Mouse (Mus musculus) lung, embryonic 15.5 days (tissue): ENCODE results near the gene Rnf157. TPM values are rescaled to one million over a fixed set of nuclear protein-coding genes. Genes with fewer than 3 reads are reported as not detected.
A peak's percentile ranks its signal among the peaks of the same experiment; 100 is the strongest.
"Not testable (repeated sequence)": the region's sequence is repeated elsewhere in the genome, so short reads cannot be mapped to it uniquely, and the experiment has no call there.

ENCODE experiments used
- ATAC-seq: fragments of 200-750 bp; cut with Nextera tagmentation; 2 replicates; pipeline ENCODE4 v1.8.0; 2017; ENCODE audit warnings: moderate number of reproducible peaks, borderline replicate concordance; ENCODE audit not compliant: low FRiP score, low TSS enrichment; ENCODE audit errors: extremely low read depth
- H3K27ac ChIP-seq: fragments of 300-500 bp; sonication (generic); 2 replicates; pipeline ENCODE4 v1.5.1; 2015; ENCODE audit warnings: moderate library complexity, mild to moderate bottlenecking, inconsistent platforms
- H3K27me3 ChIP-seq: fragments of 300-500 bp; sonication (generic); 2 replicates; pipeline ENCODE4 v1.6.1; 2015; ENCODE audit warnings: inconsistent platforms
- H3K36me3 ChIP-seq: fragments of 300-500 bp; sonication (generic); 2 replicates; pipeline ENCODE4 v1.6.1; 2015; ENCODE audit warnings: inconsistent platforms
- H3K4me1 ChIP-seq: fragments of 300-500 bp; sonication (generic); 2 replicates; pipeline ENCODE4 v1.6.1; 2015; ENCODE audit warnings: inconsistent platforms
- H3K4me2 ChIP-seq: fragments of 300-500 bp; sonication (generic); 2 replicates; pipeline ENCODE4 v1.6.1; 2015; ENCODE audit warnings: inconsistent platforms, mild to moderate bottlenecking, moderate library complexity
- H3K4me3 ChIP-seq: fragments of 300-500 bp; sonication (generic); 2 replicates; pipeline ENCODE4 v1.5.1; 2015; ENCODE audit warnings: mild to moderate bottlenecking, inconsistent platforms
- H3K9ac ChIP-seq: fragments of 300-500 bp; sonication (generic); 2 replicates; pipeline ENCODE4 v1.6.1; 2015; ENCODE audit warnings: inconsistent platforms
- H3K9me3 ChIP-seq: fragments of 300-500 bp; sonication (generic); 2 replicates; pipeline ENCODE4 v1.6.1; 2016; ENCODE audit warnings: inconsistent platforms
- WGBS: fragments of 180-500 bp; shearing (Covaris S2); methylation state at CpG from one replicate; pipeline ENCODE4 v1.1.7; 2015; 5-methylcytosine and 5-hydroxymethylcytosine counted together
- polyA plus RNA-seq: library from polyadenylated mRNA; unstranded; fragments of >200 nt; fragmentation: Nextera tagmentation; extraction: Ambion mirVana; gene quantifications from 2 replicates; pipeline ENCODE4 v1.2.1, GENCODE M21; 2015

The Rnf157 gene
- polyA plus RNA-seq, 1 experiment from 2014 or later: 11.4 TPM

DNA sequence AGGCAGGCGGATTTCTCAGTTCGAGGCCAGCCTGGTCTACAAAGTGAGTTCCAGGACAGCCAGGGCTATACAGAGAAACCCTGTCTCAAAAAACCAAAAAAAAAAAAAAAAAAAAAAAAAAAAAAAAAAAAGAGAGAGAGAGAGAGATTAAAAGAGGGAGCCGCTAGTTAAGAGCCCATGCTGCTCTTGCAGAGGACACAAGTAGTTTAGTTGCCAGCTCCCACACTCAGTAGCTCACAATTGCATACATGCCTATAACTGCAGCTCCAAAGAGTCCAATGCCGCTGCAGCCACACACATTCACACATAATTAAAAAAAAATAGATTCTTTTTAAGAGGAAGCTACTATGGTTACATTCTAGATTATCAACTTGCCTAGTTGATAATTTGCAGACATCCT, 2.4 kb downstream of the Rnf157 start:
- peaks cover 18% of the 10 kb centered on the region for H3K4me1 ChIP-seq
- ATAC-seq, H3K27ac ChIP-seq, H3K27me3 ChIP-seq, H3K36me3 ChIP-seq, H3K4me3 ChIP-seq, H3K9ac ChIP-seq, H3K4me2 ChIP-seq, H3K9me3 ChIP-seq: not testable (repeated sequence)
- WGBS: 84% methylated on average over 4 of the region's 4 CpGs

DNA sequence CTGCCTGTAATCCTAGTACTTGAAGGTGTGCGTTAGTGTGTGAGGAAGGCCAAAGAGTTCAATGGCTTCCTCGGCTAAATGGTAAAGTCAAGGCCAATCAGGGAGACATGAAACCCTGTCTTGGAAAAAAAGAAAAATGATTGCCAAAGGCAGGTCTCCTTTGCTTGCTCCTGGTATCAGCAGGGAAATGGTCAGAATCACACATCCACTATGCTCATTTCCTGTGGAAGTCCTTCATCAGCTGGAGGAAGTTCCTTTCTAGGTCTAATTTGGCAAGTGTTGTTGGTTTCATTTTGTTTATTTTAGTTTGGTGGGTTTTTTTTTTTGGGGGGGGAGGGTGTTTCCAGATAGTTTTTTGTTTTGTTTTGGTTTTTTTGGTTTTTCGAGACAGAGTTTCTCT, 3.8 kb downstream of the Rnf157 start:
- Histone ChIP-seq H3K36me3 (0 out of 2 replicates have a peak, but pooled peaks cover 2% of the 10 kb centered on the region), H3K9ac (no peak overlapping the region), H3K27ac (no peak overlapping the region), H3K4me2 (no peak overlapping the region), H3K9me3 (no peaks in the 10 kb centered on the region), H3K27me3 (no peaks in the 10 kb centered on the region), H3K4me1 (peaks cover 18% of the 10 kb centered on the region), H3K4me3 (no peak overlapping the region)
- WGBS: 66% methylated on average over 3 of the region's 3 CpGs
- ATAC-seq: no peak

DNA sequence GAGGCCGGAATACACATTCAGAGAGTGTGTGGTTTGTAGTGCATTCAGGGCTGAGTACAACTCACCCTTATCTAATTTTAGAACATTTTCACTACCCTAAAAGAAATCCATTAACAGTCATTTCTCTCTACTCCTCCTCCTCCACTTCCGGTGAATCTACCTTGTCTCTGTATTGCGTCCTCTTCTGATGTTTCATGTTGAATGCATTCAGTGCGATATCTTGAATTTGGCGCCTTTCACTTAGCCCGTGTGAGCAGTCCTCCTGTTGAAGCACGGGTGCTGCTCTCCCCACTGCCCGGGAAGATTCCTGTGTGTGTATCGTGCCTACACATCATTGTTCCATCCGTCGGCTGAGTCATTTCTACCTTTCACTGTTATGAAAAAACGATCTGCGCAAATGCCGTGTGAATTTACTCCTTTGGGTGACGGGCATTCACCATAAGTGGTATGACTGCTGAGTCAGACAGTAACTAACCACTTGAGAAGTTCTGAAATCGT, 6.6 kb downstream of the Rnf157 start:
- 0 out of 2 replicates have a peak, but pooled peaks cover 9% of the 10 kb centered on the region for H3K36me3 ChIP-seq
- H3K27ac ChIP-seq: no peak overlapping the region
- H3K9ac ChIP-seq: no peak overlapping the region
- WGBS: 89% methylated on average over 16 of the region's 16 CpGs
- no peak overlapping the region for H3K4me2 ChIP-seq
- H3K4me3 ChIP-seq: no peak overlapping the region
- no peak for ATAC-seq
- 0 out of 2 replicates have a peak, but pooled peaks cover 3% of the 10 kb centered on the region for H3K4me1 ChIP-seq
- no peaks in the 10 kb centered on the region for H3K27me3 ChIP-seq
- no peaks in the 10 kb centered on the region for H3K9me3 ChIP-seq

DNA sequence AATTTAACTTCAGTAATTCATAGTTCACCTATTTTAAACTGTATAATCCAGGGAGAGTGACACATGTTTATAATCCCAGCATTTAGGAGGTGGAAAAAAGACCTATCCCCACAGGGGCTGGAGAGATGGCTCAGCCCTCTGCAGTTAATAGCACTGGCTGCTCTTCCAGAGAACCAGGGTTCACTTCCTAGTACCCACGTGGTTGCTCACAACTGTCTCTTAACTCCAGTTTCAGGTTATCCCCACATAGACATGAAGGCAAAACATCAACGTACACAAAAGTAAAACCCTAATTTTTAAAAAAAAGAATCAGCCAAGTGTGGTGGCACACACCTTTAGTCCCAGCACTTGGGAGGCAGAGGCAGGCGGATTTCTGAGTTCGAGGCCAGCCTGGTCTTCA, 7.2 kb downstream of the Rnf157 start:
- Histone ChIP-seq H3K4me2 (no peak overlapping the region), H3K27me3 (no peaks in the 10 kb centered on the region), H3K9me3 (no peaks in the 10 kb centered on the region), H3K9ac (no peak overlapping the region), H3K36me3 (0 out of 2 replicates have a peak, but pooled peaks cover 9% of the 10 kb centered on the region), H3K4me1 (0 out of 2 replicates have a peak, but pooled peaks cover 2% of the 10 kb centered on the region), H3K4me3 (no peak overlapping the region), H3K27ac (no peak overlapping the region)
- 85% methylated on average over 4 of the region's 4 CpGs for WGBS
- ATAC-seq: no peak

DNA sequence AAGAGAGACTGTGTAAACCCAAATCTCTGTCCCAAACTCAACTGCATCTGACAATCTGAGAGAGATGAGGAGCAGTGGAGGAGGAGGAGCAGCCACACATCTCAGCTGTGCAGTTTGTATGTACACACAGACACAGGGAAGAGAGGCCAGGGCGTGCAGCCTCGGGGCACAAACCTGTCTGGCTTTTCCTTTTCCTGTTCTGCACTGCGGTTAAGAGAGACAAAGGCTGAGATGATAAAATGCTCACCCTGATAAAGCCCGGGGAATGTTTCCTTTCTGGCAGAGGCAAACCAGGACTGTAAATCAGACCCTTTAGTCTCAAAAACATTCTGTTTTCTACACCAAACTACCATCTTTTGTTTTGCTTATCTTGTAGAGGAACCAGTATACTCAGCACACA, 12.3 kb downstream of the Rnf157 start:
- Histone ChIP-seq H3K4me1 (peaks cover 11% of the 10 kb centered on the region; the same call in 1 of the 2 replicates), H3K9ac (no peak overlapping the region), H3K9me3 (no peaks in the 10 kb centered on the region), H3K4me2 (no peak overlapping the region), H3K4me3 (no peak overlapping the region), H3K27ac (no peak overlapping the region), H3K36me3 (0 out of 2 replicates have a peak, but pooled peaks cover 9% of the 10 kb centered on the region), H3K27me3 (no peaks in the 10 kb centered on the region)
- 24% methylated on average over 4 of the region's 4 CpGs for WGBS
- no peak for ATAC-seq

DNA sequence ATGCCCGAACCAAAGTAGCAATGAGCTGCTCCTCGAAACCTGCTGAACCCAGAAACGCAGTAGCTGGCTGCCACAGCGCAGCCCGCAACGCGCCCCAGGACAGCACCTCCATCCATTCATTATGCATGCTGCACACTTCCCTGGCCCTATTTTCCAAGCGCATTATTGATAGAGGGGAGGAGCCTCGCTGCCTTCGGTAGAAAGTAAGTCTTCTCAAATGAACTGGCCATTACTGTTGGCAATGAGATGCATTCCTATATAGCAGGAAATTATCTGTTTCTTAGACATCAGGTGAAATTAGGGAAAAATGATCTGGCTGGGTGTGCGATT, 14.5 kb downstream of the Rnf157 start:
- Histone ChIP-seq H3K27me3 (no peaks in the 10 kb centered on the region), H3K27ac (no peak overlapping the region), H3K4me1 (peaks cover 11% of the 10 kb centered on the region; the same call in 1 of the 2 replicates), H3K4me3 (no peak overlapping the region), H3K4me2 (no peak overlapping the region), H3K9ac (no peak overlapping the region), H3K36me3 (0 out of 2 replicates have a peak, but pooled peaks cover 2% of the 10 kb centered on the region), H3K9me3 (no peaks in the 10 kb centered on the region)
- ATAC-seq: no peak
- 79% methylated on average over 11 of the region's 11 CpGs for WGBS

DNA sequence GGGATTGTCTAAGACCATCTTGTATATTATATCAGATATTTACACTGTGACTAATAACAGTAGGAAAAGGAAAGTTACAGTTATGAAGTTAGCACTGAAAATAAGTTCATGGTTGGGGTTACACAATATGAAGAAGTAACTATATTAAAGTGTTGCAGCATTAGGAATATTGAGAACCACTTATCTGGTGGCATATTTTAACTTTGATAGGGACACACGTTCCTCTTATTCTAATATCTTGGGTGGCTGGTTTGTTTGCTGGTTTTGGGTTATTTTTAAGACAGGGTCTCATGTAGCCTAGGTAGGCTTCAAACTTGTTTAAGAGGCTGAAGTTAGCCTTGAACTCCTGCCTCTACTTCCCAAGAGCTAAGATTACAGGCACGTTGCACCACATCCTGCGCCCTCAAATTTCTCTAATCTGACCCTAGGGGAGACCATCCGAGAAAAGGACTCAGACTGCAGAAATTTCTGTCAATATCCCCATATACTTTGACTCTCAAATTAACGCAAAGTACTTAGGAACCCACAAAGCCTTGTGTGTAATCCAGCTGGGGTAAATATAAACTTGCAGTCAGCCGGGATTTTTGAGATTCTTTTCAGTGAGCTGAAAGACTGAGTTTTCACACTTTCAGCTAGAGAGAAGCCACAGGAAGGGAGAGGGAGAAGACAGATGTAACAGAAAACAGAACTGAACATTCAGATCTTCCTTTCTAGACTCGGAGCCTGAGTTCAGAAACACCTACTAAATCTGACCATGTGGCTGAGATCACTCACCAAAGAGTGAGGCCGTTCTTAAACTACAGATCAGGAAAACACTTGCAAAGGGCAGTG, 15.1 kb downstream of the Rnf157 start:
- Histone ChIP-seq H3K4me2 (no peak overlapping the region), H3K9ac (no peak overlapping the region), H3K27ac (no peak overlapping the region), H3K4me3 (no peak overlapping the region), H3K4me1 (peaks cover 11% of the 10 kb centered on the region; the same call in 1 of the 2 replicates), H3K36me3 (no peaks in the 10 kb centered on the region), H3K9me3 (no peaks in the 10 kb centered on the region), H3K27me3 (no peaks in the 10 kb centered on the region)
- WGBS: 46% methylated on average over 8 of the region's 8 CpGs
- ATAC-seq: no peak

DNA sequence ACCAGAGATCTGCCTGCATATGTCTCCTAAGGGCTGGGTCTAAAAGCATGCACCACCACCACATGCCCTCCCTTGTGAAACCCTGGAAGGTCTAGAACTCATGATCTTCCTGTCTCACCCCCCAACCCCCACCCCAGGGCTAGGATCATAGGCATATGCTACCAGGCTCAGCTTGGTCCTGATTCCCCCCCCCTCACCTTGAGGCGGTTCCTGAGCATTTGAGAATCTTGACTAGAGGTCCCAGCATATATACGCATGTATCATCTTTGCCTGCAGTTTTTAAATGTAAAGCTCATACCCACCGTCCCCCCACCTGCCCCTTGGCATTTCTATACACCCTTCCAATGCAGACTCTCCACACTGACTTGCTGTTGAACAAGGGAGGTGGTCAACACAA, 15.9 kb downstream of the Rnf157 start:
- Histone ChIP-seq H3K27ac (no peak overlapping the region), H3K27me3 (no peaks in the 10 kb centered on the region), H3K4me2 (no peak overlapping the region), H3K36me3 (no peaks in the 10 kb centered on the region), H3K9me3 (no peaks in the 10 kb centered on the region), H3K4me1 (peaks cover 11% of the 10 kb centered on the region; the same call in 1 of the 2 replicates), H3K9ac (no peak overlapping the region), H3K4me3 (no peak overlapping the region)
- peak; percentile 14; the same call in 1 of the 2 replicates for ATAC-seq
- WGBS: 84% methylated on average over 3 of the region's 3 CpGs

DNA sequence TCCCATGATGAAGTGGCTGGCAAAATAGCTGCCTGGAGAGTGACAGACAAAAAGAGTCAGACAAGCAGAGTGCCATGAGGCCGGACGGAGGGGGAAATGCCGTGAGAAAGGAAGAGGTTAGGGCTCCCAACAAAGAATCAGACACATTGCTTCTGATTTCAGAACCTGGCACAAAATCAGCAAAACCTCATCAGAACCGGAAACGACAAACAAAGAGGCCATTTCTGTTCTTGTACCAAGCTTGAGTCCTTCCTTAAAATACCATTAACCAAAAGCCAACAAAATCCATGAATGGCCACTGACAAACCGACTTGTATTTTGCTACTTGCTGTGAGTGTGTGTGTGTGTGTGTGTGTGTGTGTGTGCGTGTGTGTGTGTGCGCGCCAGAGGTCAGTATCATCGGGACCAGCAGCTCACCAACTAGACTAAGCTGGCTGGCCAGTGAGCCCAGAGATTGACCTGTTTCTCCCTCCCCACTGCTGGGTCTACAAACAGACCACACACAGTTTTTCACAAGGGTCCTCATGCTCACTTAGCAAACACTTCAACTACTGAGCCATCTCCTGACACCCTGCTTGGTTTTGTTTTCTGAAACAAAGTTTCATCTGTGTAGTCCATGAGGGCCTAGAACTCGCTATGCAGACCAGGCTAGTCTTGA, 16.4 kb downstream of the Rnf157 start:
- Histone ChIP-seq H3K9ac (no peak overlapping the region), H3K9me3 (no peaks in the 10 kb centered on the region), H3K27ac (peak overlapping the region; percentile 22; the same call in 1 of the 2 replicates), H3K27me3 (no peaks in the 10 kb centered on the region), H3K4me1 (peaks cover 11% of the 10 kb centered on the region; the same call in 1 of the 2 replicates), H3K36me3 (no peaks in the 10 kb centered on the region), H3K4me3 (no peak overlapping the region), H3K4me2 (no peak overlapping the region)
- WGBS: 60% methylated on average over 11 of the region's 11 CpGs
- ATAC-seq: no peak

DNA sequence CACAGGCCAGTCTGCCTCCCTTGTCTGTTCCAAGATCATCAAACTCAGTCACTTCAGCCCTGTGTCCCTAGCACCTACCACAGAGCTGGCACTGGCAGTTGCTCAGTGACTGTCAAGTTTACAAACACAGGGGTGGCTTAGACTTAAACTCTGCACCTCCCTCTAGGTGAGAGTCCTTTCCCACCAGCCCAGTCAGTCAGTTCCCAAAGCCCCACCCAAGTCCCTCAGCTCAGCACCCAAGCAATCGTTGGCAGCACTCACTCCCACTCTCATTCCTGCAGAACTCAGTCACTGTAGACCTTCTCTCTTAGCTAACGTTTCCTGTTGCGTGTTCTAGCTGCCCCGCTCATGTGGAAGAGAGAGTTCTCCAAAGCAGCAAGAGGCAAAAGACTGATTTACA, 18.1 kb downstream of the Rnf157 start:
- H3K4me2 ChIP-seq: no peak overlapping the region
- H3K4me3 ChIP-seq: no peak overlapping the region
- no peaks in the 10 kb centered on the region for H3K27me3 ChIP-seq
- H3K9ac ChIP-seq: no peak overlapping the region
- 0 out of 2 replicates have a peak overlapping the region, but pooled peaks have one; percentile 19 for H3K27ac ChIP-seq
- H3K4me1 ChIP-seq: peaks cover 11% of the 10 kb centered on the region; the same call in 1 of the 2 replicates
- 76% methylated on average over 4 of the region's 4 CpGs for WGBS
- no peak for ATAC-seq
- H3K9me3 ChIP-seq: no peaks in the 10 kb centered on the region
- H3K36me3 ChIP-seq: no peaks in the 10 kb centered on the region

DNA sequence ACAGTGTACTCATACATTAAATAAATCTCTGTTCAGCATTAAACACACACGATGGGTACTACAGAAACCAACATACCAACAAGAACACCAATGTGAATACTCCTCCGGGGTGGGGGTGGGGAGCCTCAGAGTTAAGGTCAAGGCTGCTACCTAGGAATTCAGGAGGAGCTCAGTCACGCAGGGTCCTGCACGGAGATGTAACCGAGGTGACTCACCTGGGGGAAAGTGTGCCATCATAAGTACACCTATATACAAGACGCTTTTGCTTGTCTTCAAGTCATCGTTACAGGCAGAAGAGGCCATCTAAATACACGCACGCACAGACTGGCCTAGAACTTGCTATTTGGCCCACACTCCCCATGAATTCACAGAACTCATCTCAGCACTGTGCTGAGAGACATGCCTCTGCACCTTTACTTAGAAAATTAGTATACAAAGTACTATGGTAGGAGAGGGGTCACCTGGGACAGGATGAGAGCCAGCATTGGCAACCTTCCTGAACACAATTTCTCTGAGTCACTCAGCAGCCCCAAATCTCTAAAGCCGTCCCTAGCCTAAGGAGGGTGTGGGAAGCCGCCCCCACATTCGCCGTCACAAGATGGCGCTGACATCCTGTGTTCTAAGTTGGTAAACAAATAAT, 23.9 kb downstream of the Rnf157 start:
- Histone ChIP-seq H3K27ac (peak overlapping the region; percentile 40), H3K4me1 (peaks cover 13% of the 10 kb centered on the region), H3K36me3 (no peaks in the 10 kb centered on the region), H3K4me3 (0 out of 2 replicates have a peak overlapping the region, but pooled peaks have one; percentile 2), H3K9ac (no peak overlapping the region), H3K9me3 (no peaks in the 10 kb centered on the region), H3K27me3 (no peaks in the 10 kb centered on the region), H3K4me2 (peak overlapping the region; percentile 2; the same call in 1 of the 2 replicates)
- ATAC-seq: peak; percentile 52; the same call in 1 of the 2 replicates
- WGBS: 66% methylated on average over 14 of the region's 14 CpGs
